Mouse (Mus musculus) lung, adult 2 months (tissue): ENCODE measurements around the gene Gm20716.

ENCODE experiments used
- CTCF ChIP-seq: fragments of 200-500 bp; IDR thresholded peaks from 2 replicates; pipeline ENCODE4 v1.5.1; 2011; ENCODE audit warnings: mild to moderate bottlenecking, low read length, control low read depth; ENCODE audit not compliant: insufficient read depth
- POLR2A ChIP-seq: fragments of 200-500 bp; IDR thresholded peaks from 2 replicates; pipeline ENCODE4 v1.6.1; 2011; ENCODE audit warnings: low read depth, mild to moderate bottlenecking, control low read depth, low read length, borderline replicate concordance; ENCODE audit errors: extremely low read depth

- TF ChIP-seq CTCF (no peak), POLR2A (no peak)
Measured at GRCm38 (mm10) chr2:168199476-168199875, 30.7 kb downstream of the Gm20716 start.
